Mouse (Mus musculus): Measurements from ENCODE around the gene 2810004N23Rik. TPM values are rescaled to one million over a fixed set of nuclear protein-coding genes. Genes with fewer than 3 reads are reported as not detected.

2810004N23Rik gene
- polyA plus RNA-seq, 1 experiment: 27.1 TPM

DNA sequence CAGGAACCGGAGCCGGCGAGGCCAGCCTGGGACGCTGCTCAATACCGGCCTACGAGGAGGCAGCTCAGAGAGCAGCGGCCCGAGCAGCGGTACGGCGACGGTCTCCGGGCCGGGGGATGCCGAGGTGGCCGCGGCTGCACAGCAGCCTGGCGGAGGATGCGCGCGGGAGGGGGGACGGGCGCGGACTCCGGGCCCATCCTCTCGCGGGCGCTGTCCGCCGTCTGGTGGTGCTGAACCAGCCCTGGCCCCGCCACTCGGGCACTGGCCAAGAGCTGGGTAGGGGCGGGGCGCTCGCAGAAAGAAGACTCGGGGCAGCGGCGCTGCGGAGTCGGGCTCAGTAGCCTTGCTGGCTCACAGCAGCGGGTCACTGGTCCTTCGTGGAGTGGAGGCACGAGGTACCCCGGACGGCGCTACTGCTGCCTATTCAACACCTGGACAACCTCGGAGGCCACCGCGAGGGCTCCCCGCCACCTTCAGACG is 69.7 kb downstream of the 2810004N23Rik start:
- Histone ChIP-seq H3K27me3 (ENCODE audit: control insufficient read depth, insufficient read depth, insufficient read length) (peaks cover 61% of the 10 kb centered on the region), H3K4me3 (no peak overlapping the region), H3K4me2 (ENCODE audit: low read depth) (peak overlapping the region; percentile 48), H3K36me3 (ENCODE audit: control insufficient read depth, insufficient read depth) (no peaks in the 10 kb centered on the region), H3ac (ENCODE audit: control insufficient read depth, insufficient read length) (no peak overlapping the region), H3K79me2 (ENCODE audit: control insufficient read depth, insufficient read depth) (no peaks in the 10 kb centered on the region)
- TF ChIP-seq USF1 (IDR thresholded peaks at IDR 0.05; ENCODE audit: low read depth) (no peak), MAX (IDR thresholded peaks at IDR 0.05; ENCODE audit: low read depth) (no peak), MYOG (IDR thresholded peaks at IDR 0.05; ENCODE audit: control insufficient read depth in 1 of 3, insufficient read depth in 1 of 3, insufficient read length in 2 of 3, low read depth in 2 of 3) (peak in 1 of 3 experiments; percentile 44), TCF12 (IDR thresholded peaks at IDR 0.05; ENCODE audit: insufficient read depth, poor library complexity, severe bottlenecking) (no peak), SRF (IDR thresholded peaks at IDR 0.05; ENCODE audit: control insufficient read depth, insufficient read length, low read depth) (no peak), REST (IDR thresholded peaks at IDR 0.05; ENCODE audit: insufficient read depth, insufficient read length) (peak; percentile 76), E2F4 (IDR thresholded peaks at IDR 0.05; ENCODE audit: insufficient read depth) (no peak), MYOD1 (IDR thresholded peaks at IDR 0.05; ENCODE audit: control insufficient read depth in 1 of 3, insufficient read length in 2 of 3, low read depth in 2 of 3) (peak in 1 of 3 experiments; percentile 21), CEBPB (IDR thresholded peaks at IDR 0.05; ENCODE audit: insufficient read depth, poor library complexity, severe bottlenecking) (no peak), POLR2AphosphoS2 (IDR thresholded peaks at IDR 0.05; ENCODE audit: insufficient read length, low read depth) (no peak), POLR2A (IDR thresholded peaks at IDR 0.05; ENCODE audit: insufficient read length, low read depth) (no peak), TCF3 (IDR thresholded peaks at IDR 0.05; ENCODE audit: insufficient read length, low read depth) (no peak)

DNA sequence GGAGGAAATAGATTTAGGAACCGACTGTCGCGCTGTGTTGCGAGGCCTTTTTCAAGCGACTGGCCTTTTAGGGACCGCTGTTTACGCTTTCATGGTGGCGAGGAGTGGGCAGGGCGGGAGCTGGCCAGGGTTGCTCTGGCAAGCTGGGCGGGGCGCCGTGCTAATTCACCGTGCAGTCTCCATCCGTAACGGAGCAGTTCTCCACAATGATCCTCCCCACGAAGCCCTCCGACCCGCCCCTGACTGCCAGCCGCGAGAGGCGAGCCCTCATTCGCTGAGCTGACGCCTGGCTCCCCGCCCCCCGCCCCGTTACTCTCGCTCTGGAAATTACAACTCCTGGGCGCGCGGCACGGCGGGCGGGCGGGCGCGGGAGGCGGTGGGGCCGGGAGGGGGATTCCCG is 70.2 kb downstream of the 2810004N23Rik start, which contains the start of gene Trim67:
TSS of gene Trim67 (plus strand) at position 385 of the 400 bp plus-strand sequence.
- peak within 1 kb of the TSS; percentile 48 for H3K4me2 ChIP-seq (ENCODE audit: low read depth)
- H3K79me2 ChIP-seq (ENCODE audit: control insufficient read depth, insufficient read depth): no peaks in the 10 kb centered on the region
- H3K36me3 ChIP-seq (ENCODE audit: control insufficient read depth, insufficient read depth): no peaks in the 10 kb centered on the region
- peaks cover 61% of the 10 kb centered on the region for H3K27me3 ChIP-seq (ENCODE audit: control insufficient read depth, insufficient read depth, insufficient read length)
- H3ac ChIP-seq (ENCODE audit: control insufficient read depth, insufficient read length): no peak within 1 kb of the TSS
- H3K4me3 ChIP-seq: no peak within 1 kb of the TSS
- TF ChIP-seq REST (IDR thresholded peaks at IDR 0.05; ENCODE audit: insufficient read depth, insufficient read length) (peak; percentile 46), POLR2AphosphoS2 (IDR thresholded peaks at IDR 0.05; ENCODE audit: insufficient read length, low read depth) (no peak), MYOD1 (IDR thresholded peaks at IDR 0.05; ENCODE audit: control insufficient read depth in 1 of 3, insufficient read length in 2 of 3, low read depth in 2 of 3) (no peak), MYOG (IDR thresholded peaks at IDR 0.05; ENCODE audit: control insufficient read depth in 1 of 3, insufficient read depth in 1 of 3, insufficient read length in 2 of 3, low read depth in 2 of 3) (no peak), CEBPB (IDR thresholded peaks at IDR 0.05; ENCODE audit: insufficient read depth, poor library complexity, severe bottlenecking) (no peak), TCF3 (IDR thresholded peaks at IDR 0.05; ENCODE audit: insufficient read length, low read depth) (no peak), MAX (IDR thresholded peaks at IDR 0.05; ENCODE audit: low read depth) (no peak)

DNA sequence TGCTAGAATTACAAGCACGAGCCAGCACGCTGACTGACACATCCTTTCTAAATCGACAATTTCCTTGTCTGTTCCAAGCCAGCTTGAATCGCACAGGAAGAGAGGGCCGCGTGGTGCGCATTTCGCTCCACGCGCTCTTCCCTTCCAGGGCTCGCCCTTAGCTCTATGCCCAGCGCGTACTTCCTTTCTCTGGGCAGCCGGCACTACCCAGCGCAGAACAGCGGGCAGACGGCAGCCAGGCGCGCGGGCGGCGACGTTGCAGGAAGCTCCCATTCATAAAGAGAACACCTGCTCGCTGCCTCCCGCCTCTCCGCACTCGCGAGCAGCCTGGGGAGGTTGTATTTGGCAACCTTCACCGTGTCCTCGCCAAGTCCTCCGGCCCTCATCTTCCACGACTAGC is 70.7 kb downstream of the 2810004N23Rik start:
- H3ac ChIP-seq (ENCODE audit: control insufficient read depth, insufficient read length): no peak overlapping the region
- TF ChIP-seq MYOG (IDR thresholded peaks at IDR 0.05; ENCODE audit: control insufficient read depth in 1 of 3, insufficient read depth in 1 of 3, insufficient read length in 2 of 3, low read depth in 2 of 3) (no peak), USF1 (IDR thresholded peaks at IDR 0.05; ENCODE audit: low read depth) (no peak), REST (IDR thresholded peaks at IDR 0.05; ENCODE audit: insufficient read depth, insufficient read length) (no peak), TCF3 (IDR thresholded peaks at IDR 0.05; ENCODE audit: insufficient read length, low read depth) (no peak)
- H3K79me2 ChIP-seq (ENCODE audit: control insufficient read depth, insufficient read depth): no peaks in the 10 kb centered on the region
- no peaks in the 10 kb centered on the region for H3K36me3 ChIP-seq (ENCODE audit: control insufficient read depth, insufficient read depth)
- H3K4me2 ChIP-seq (ENCODE audit: low read depth): peak overlapping the region; percentile 48
- H3K4me3 ChIP-seq: no peak overlapping the region
- H3K27me3 ChIP-seq (ENCODE audit: control insufficient read depth, insufficient read depth, insufficient read length): peaks cover 61% of the 10 kb centered on the region

DNA sequence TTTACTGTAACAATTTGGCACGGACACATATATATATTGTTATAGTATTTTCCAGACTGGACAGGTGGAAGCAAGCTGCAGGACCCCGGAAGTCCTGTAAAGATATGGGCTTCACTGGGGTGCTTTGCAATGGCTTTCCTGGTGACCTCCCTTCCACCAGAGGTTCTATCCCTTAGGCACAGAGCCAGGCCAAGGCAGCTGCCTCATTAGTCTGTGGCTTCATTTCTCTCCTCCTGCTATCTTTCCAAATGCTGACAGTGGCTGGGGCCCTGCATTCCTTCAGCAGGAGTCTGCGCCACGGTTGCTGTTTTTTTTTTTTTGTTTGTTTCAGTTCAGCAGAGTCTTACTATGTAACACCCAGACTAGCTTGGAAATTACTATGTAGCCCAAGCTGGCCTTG is 71.2 kb downstream of the 2810004N23Rik start:
- Histone ChIP-seq H3K79me2 (ENCODE audit: control insufficient read depth, insufficient read depth) (no peaks in the 10 kb centered on the region), H3K27me3 (ENCODE audit: control insufficient read depth, insufficient read depth, insufficient read length) (peaks cover 65% of the 10 kb centered on the region), H3ac (ENCODE audit: control insufficient read depth, insufficient read length) (no peak overlapping the region), H3K4me2 (ENCODE audit: low read depth) (no peak overlapping the region), H3K4me3 (no peak overlapping the region), H3K36me3 (ENCODE audit: control insufficient read depth, insufficient read depth) (no peaks in the 10 kb centered on the region)
- TF ChIP-seq MAX (IDR thresholded peaks at IDR 0.05; ENCODE audit: low read depth): no peak
- TF ChIP-seq POLR2AphosphoS2 (IDR thresholded peaks at IDR 0.05; ENCODE audit: insufficient read length, low read depth): no peak
- no peak for TF ChIP-seq CEBPB (IDR thresholded peaks at IDR 0.05; ENCODE audit: insufficient read depth, poor library complexity, severe bottlenecking)
- TF ChIP-seq SRF (IDR thresholded peaks at IDR 0.05; ENCODE audit: control insufficient read depth, insufficient read length, low read depth): no peak
- no peak for TF ChIP-seq POLR2A (IDR thresholded peaks at IDR 0.05; ENCODE audit: insufficient read length, low read depth)
- no peak for TF ChIP-seq MYOD1 (IDR thresholded peaks at IDR 0.05; ENCODE audit: control insufficient read depth in 1 of 3, insufficient read length in 2 of 3, low read depth in 2 of 3)
- TF ChIP-seq E2F4 (IDR thresholded peaks at IDR 0.05; ENCODE audit: insufficient read depth): no peak
- TF ChIP-seq TCF12 (IDR thresholded peaks at IDR 0.05; ENCODE audit: insufficient read depth, poor library complexity, severe bottlenecking): no peak
- no peak for TF ChIP-seq MYOG (IDR thresholded peaks at IDR 0.05; ENCODE audit: control insufficient read depth in 1 of 3, insufficient read depth in 1 of 3, insufficient read length in 2 of 3, low read depth in 2 of 3)
- no peak for TF ChIP-seq USF1 (IDR thresholded peaks at IDR 0.05; ENCODE audit: low read depth)
- TF ChIP-seq REST (IDR thresholded peaks at IDR 0.05; ENCODE audit: insufficient read depth, insufficient read length): no peak
- TF ChIP-seq TCF3 (IDR thresholded peaks at IDR 0.05; ENCODE audit: insufficient read length, low read depth): no peak

DNA sequence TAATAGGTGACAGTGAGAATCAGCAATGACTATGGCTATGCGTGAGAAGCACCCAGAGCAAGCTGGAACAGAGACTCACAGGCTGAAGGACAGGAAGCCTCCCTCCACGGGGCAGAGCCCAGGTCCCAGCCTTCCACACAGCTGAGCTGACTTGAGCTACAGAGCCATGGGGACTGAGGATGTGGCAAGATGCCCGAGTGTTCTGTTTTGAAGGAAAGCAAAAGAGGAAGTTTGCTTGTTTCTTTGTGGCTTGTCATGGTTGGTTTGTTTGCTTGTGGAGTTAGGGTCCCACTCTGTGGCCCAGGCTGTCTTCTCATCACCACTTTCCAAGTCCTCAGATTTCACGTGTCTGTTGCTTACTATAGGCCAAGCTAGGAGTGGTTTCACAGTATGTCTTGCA is 72.2 kb downstream of the 2810004N23Rik start:
- Histone ChIP-seq H3K4me2 (ENCODE audit: low read depth) (no peak overlapping the region), H3K4me3 (no peak overlapping the region), H3K79me2 (ENCODE audit: control insufficient read depth, insufficient read depth) (no peaks in the 10 kb centered on the region), H3K27me3 (ENCODE audit: control insufficient read depth, insufficient read depth, insufficient read length) (peaks cover 70% of the 10 kb centered on the region), H3ac (ENCODE audit: control insufficient read depth, insufficient read length) (no peak overlapping the region), H3K36me3 (ENCODE audit: control insufficient read depth, insufficient read depth) (no peaks in the 10 kb centered on the region)
- TF ChIP-seq MYOG (IDR thresholded peaks at IDR 0.05; ENCODE audit: control insufficient read depth in 1 of 3, insufficient read depth in 1 of 3, insufficient read length in 2 of 3, low read depth in 2 of 3) (no peak), POLR2A (IDR thresholded peaks at IDR 0.05; ENCODE audit: insufficient read length, low read depth) (no peak), TCF3 (IDR thresholded peaks at IDR 0.05; ENCODE audit: insufficient read length, low read depth) (no peak), POLR2AphosphoS2 (IDR thresholded peaks at IDR 0.05; ENCODE audit: insufficient read length, low read depth) (no peak), REST (IDR thresholded peaks at IDR 0.05; ENCODE audit: insufficient read depth, insufficient read length) (no peak), CEBPB (IDR thresholded peaks at IDR 0.05; ENCODE audit: insufficient read depth, poor library complexity, severe bottlenecking) (no peak), E2F4 (IDR thresholded peaks at IDR 0.05; ENCODE audit: insufficient read depth) (no peak), USF1 (IDR thresholded peaks at IDR 0.05; ENCODE audit: low read depth) (no peak), TCF12 (IDR thresholded peaks at IDR 0.05; ENCODE audit: insufficient read depth, poor library complexity, severe bottlenecking) (no peak), SRF (IDR thresholded peaks at IDR 0.05; ENCODE audit: control insufficient read depth, insufficient read length, low read depth) (no peak)

Measured in myocyte (in vitro differentiated cells).